Mouse (Mus musculus) CH12.LX (cell line): Measurements from ENCODE around the gene Doc2a.

Source experiments
- CHD1 ChIP-seq: IDR thresholded peaks from 2 replicates; pipeline ENCODE4 v1.6.1; 2012; ENCODE audit warnings: low read depth, low read length, improper control_type of control experiment, inconsistent platforms
- CTCF ChIP-seq, 2 experiments: IDR thresholded peaks in 1 of 2; conservative IDR thresholded peaks in 1 of 2; 2 replicates each; pipeline ENCODE4 v1.5.1; 2011 to 2012; ENCODE audit warnings: low read depth in 2 of 2, low read length in 2 of 2, improper control_type of control experiment in 1 of 2, inconsistent platforms in 1 of 2, mild to moderate bottlenecking in 1 of 2, moderate library complexity in 1 of 2
- E2F4 ChIP-seq: IDR thresholded peaks from 2 replicates; pipeline ENCODE4 v1.6.1; 2011; ENCODE audit warnings: low read depth, low read length, improper control_type of control experiment; ENCODE audit not compliant: insufficient replicate concordance
- HCFC1 ChIP-seq: IDR thresholded peaks from 2 replicates; pipeline ENCODE4 v1.6.1; 2012; ENCODE audit warnings: low read depth, mild to moderate bottlenecking, inconsistent platforms, low read length, improper control_type of control experiment
- JUN ChIP-seq: IDR thresholded peaks from 2 replicates; pipeline ENCODE4 v1.6.1; 2011; ENCODE audit warnings: low read depth, mild to moderate bottlenecking, low read length, improper control_type of control experiment, moderate library complexity; ENCODE audit not compliant: insufficient read depth
- JUND ChIP-seq: conservative IDR thresholded peaks from 2 replicates; pipeline ENCODE4 v1.6.1; 2011; ENCODE audit warnings: low read depth, low read length, improper control_type of control experiment
- MEF2A ChIP-seq: IDR thresholded peaks from 2 replicates; pipeline ENCODE4 v1.6.1; 2014; ENCODE audit warnings: low read depth, mild to moderate bottlenecking, inconsistent platforms, low read length, improper control_type of control experiment, borderline replicate concordance
- NELFE ChIP-seq: IDR thresholded peaks from 2 replicates; pipeline ENCODE4 v1.6.1; 2011; ENCODE audit warnings: low read depth, low read length, improper control_type of control experiment
- RAD21 ChIP-seq: IDR thresholded peaks from 2 replicates; pipeline ENCODE4 v1.6.1; 2011; ENCODE audit warnings: low read depth, mild to moderate bottlenecking, low read length, improper control_type of control experiment, moderate library complexity
- TBP ChIP-seq: conservative IDR thresholded peaks from 2 replicates; pipeline ENCODE4 v1.6.1; 2011; ENCODE audit warnings: low read depth, low read length, improper control_type of control experiment
- USF2 ChIP-seq: conservative IDR thresholded peaks from 2 replicates; pipeline ENCODE4 v1.6.1; 2011; ENCODE audit warnings: low read depth, low read length, improper control_type of control experiment
- ZMIZ1 ChIP-seq: IDR thresholded peaks from 2 replicates; pipeline ENCODE4 v1.6.1; 2012; ENCODE audit warnings: low read depth, mild to moderate bottlenecking, inconsistent platforms, low read length, improper control_type of control experiment
- ZNF384 ChIP-seq: IDR thresholded peaks from 2 replicates; pipeline ENCODE4 v1.6.1; 2012; ENCODE audit warnings: low read depth, low read length, improper control_type of control experiment, inconsistent platforms

DNA sequence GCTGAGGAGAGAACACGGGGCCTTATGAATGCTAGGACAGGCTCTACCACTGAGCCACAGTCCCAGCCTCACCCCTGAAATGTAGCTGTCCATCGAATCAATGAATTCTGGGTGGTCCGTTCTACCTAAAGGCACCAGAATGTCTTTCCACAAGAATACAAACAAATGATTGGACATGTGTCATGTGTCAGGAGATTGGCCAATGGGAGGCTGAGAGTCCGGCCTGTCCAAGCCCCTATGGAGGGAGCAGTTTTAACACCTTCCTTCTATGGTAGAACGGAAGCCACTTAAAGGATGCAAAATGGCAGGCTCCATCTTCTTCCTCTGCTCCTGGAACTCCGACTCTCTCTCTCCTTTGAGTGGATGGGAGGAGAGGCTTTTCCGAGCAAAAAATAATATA, 29.6 kb upstream of the Doc2a start:
- TF ChIP-seq JUN = no peak
- TF ChIP-seq CTCF (conservative IDR thresholded peaks at IDR 0.05 in 1 of 2, IDR thresholded peaks at IDR 0.05 in 1 of 2; ENCODE audit: low read depth in 2 of 2, low read length in 2 of 2) = no peak
- no peak for TF ChIP-seq E2F4
- TF ChIP-seq MEF2A = no peak
- no peak for TF ChIP-seq JUND
- TF ChIP-seq CHD1 = no peak
- no peak for TF ChIP-seq HCFC1
- no peak for TF ChIP-seq ZNF384
- TF ChIP-seq NELFE = no peak
- TF ChIP-seq USF2 = no peak
- TF ChIP-seq TBP = no peak
- no peak for TF ChIP-seq RAD21
- no peak for TF ChIP-seq ZMIZ1
